Mouse (Mus musculus) adrenal gland, postnatal 36 days (tissue): ENCODE measurements around the gene Hk2. TPM values are rescaled to one million over a fixed set of nuclear protein-coding genes. Genes with fewer than 3 reads are reported as not detected.
"Not testable (repeated sequence)": the region's sequence is repeated elsewhere in the genome, so short reads cannot be mapped to it uniquely, and the experiment has no call there.

Source experiments
- DNase-seq, 2 experiments: peaks; one replicate each; pipeline ENCODE4 v3.0.0; 2021; ENCODE audit warnings: mixed read lengths in 1 of 2
- total RNA-seq, 2 experiments: library from RNA; stranded (reverse); gene quantifications; 2 replicates each; pipeline ENCODE4 v1.2.3; 2021

Gene Hk2
- total RNA-seq, 2 experiments from 2014 or later: 77.2 to 98.0 TPM

GRCm38 (mm10) chr6:82689474-82689873 lies 84.8 kb downstream of the Hk2 start:
- no peak for DNase-seq

GRCm38 (mm10) chr6:82688586-82688985 lies 85.7 kb downstream of the Hk2 start:
- not testable (repeated sequence) for DNase-seq

GRCm38 (mm10) chr6:82684136-82684535 lies 90.1 kb downstream of the Hk2 start:
- DNase-seq: no peak

GRCm38 (mm10) chr6:82679286-82679685 lies 95.0 kb downstream of the Hk2 start:
- not testable (repeated sequence) for DNase-seq

GRCm38 (mm10) chr6:82677629-82678028 lies 96.6 kb downstream of the Hk2 start:
- DNase-seq: not testable (repeated sequence)

Other genes with a start within 250 kb of the Hk2 start
- gene Pole4, start 69.1 kb downstream of the Hk2 start, total RNA-seq: 10 to 100 TPM; 43.1 to 50.3 TPM
- gene Sema4f, start 165.3 kb upstream of the Hk2 start, total RNA-seq: under 1 TPM; 0.66 to 0.69 TPM
- gene M1ap, start 172.4 kb upstream of the Hk2 start, total RNA-seq: under 1 TPM in 1 of 2 experiments, not detected in 1; 0.13 TPM